Mouse (Mus musculus) WW6 (cell line): ENCODE results near the gene Wfdc5.
"Not testable (repeated sequence)": the region's sequence is repeated elsewhere in the genome, so short reads cannot be mapped to it uniquely, and the experiment has no call there.

Experiments
- DNase-seq: peaks from one replicate; pipeline ENCODE4 v3.0.0-alpha.2; 2013; ENCODE audit warnings: low read depth, low spot score

Gene Wfdc5

DNA sequence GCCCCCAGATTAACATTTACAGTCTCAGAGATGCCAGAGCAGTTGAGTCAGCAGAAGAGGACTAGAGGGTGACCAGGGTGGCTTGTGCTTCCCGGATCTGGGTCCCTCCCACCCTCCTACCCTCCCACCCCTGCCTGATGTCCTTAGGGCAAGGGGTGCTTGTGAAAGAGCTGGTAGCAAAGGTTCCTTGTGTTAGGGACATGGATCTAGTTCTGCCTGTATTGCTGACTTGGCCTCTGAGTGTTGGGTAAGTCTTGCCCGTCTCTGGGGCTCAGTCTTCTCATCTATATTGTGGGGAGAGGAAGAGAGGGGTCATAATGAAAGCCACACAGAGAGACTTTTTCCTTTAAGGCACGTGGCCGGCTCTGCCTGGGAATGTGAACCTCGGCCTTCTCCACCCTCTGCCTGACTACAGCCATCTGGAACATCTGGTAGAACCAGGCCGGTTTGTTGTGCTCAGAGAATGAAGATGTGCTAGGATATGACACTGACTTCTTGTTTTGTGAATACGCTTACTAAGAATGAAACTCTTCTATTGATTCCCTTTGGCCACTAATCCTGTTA, at the start of gene Wfdc5:
Gene Wfdc5 (minus strand): TSS at position 51 of the 564 bp plus-strand sequence.
- no peak for DNase-seq

DNA sequence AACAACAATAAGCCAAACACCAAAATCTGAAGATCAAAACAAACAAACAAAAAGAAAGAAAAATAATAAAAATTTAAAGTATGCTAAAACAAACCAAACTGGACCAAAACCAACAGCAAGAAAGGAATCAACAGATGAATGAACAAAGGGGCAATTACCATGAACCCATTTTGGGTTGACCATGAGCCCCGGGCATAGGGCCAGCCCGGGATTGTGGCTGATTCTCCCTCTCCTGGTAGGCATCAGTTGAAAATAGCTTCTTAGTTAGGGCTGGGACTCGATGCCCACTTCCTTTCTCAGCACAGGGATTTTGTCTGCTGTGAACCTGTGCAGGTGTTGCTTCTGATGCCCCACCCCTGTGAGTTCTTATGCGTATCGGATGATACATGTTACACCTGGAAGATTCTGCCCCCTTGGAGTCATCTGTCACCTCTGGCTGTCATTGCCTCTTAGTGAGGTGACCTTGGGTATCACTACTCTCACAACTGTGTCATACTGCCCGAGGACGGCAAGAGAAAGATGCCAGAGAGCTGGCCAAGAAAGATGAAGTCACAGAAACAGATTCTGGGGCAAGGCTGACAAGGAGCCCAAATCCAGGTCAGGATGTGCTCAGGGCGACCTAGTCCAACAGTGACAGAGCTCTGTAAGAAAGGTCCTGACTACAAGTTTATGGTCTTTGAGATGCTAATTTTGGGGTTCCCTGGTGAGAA, 46.0 kb upstream of the Wfdc5 start:
- DNase-seq = no peak

DNA sequence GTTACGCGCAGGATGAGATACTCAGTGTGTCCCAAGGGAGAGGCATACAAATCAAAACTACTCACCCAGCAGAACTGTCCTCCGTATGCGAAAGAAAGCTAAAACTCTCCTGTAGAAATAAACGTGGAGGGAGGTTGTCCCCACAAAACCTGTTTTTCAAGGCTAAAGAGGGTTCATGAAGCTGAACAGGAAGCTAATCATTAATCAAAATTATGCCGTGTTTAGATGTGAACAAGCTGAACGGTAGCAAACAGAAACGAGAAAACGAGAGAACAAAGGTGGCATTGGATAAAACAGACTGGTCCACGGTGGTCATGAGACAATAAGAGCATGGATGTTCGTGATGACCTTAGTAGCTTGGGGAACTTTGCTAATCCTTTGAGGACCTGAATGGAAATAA, 39.0 kb upstream of the Wfdc5 start, which contains the start of gene Wfdc15b:
Gene Wfdc15b (minus strand): TSS at position 139 of the 400 bp plus-strand sequence.
- no peak for DNase-seq

DNA sequence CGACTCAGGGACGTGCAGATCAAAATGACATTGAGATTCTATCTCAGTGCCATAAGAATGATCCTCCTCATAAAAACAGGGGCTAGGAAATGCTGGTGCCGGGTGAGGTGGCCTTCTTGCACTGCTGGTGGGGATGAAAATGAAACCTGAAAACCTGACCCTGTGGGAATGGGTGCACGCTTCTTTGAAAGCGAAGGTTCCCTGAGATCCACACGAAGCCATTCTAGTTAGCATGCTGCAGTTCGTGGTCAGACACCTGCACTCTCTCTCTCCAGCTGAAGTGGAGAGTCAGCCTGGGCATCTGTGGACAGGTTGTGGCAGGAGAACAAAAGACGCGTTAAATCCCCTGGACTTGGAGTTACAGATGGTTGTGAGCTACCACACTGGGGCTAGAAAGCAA, 36.8 kb upstream of the Wfdc5 start:
- DNase-seq = no peak

DNA sequence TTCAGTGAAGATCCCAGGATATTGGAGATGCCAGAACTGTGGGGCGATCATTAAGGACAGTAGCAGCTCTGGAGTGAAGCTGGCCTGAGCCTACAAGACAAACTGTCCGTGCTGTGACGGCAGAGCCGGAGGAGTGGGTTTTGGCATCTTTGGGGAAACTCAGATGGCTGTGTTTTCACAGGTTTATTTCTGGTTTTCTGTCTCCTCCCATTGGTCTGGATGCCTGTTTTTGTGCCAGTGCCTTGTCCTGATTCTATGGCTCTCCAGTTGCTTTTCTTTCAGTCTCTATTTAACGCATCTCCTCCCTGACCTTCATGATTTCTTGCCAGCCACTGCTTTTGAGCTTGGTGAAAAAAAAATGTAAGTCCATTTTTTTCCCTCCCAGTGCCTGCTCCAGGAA, 30.2 kb upstream of the Wfdc5 start:
- no peak for DNase-seq

DNA sequence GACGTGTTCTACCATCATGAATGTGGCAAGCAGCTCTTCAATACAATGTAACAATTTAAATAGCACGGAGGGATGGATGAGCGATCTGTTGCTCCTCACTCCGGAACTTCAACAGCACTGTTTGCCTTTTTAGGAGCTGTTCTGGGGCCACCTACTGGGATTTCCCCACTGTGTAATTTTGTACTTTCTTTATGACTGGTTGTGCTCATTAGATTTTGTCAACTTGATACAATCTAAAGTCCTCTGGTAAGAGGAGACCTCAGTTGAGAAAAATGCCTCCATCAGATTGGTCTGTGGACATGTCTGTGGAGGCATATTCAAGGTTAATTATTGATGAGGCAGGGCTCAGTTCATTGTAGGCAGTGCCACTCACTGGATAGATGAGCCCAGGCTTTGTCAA, 28.4 kb upstream of the Wfdc5 start:
- DNase-seq = no peak

DNA sequence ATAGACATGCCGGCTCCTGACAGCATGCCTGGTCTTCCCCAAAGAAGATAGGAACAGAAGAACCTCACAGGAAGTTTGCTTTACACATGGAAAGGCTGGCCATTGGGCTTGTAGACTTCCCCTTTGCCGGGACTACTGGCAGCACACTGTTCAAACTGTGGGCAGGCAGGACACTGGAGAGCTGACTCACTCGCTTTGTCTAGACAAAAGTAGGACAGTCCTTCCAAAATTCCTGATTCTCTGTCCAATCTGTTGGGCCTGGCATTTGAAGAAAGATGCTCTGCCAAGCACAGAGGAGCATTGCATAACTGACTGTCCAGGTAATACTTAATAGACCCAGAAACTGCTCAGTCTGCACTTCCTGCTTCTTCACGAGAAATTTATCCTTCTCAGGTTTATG, 24.1 kb upstream of the Wfdc5 start:
- no peak for DNase-seq

DNA sequence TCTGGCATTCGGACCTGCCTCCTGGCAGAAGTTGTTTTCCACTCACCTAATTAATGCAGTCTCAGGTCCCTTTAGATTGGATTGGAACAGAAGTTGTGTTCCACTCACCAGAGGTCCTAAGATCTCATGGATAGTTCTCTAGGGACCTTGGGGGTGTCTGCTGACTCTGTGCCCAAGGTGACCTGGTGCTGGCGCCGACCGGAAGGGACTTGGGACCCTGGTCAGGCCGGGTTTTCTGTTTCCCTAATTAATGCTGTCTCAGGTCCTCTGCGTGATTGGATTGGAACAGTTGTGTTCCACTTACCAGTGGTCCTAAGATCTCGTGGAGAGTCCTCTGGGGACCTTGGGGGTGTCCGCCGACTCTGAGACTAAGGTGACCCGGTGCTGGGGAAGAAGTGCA, 23.5 kb upstream of the Wfdc5 start:
- not testable (repeated sequence) for DNase-seq

DNA sequence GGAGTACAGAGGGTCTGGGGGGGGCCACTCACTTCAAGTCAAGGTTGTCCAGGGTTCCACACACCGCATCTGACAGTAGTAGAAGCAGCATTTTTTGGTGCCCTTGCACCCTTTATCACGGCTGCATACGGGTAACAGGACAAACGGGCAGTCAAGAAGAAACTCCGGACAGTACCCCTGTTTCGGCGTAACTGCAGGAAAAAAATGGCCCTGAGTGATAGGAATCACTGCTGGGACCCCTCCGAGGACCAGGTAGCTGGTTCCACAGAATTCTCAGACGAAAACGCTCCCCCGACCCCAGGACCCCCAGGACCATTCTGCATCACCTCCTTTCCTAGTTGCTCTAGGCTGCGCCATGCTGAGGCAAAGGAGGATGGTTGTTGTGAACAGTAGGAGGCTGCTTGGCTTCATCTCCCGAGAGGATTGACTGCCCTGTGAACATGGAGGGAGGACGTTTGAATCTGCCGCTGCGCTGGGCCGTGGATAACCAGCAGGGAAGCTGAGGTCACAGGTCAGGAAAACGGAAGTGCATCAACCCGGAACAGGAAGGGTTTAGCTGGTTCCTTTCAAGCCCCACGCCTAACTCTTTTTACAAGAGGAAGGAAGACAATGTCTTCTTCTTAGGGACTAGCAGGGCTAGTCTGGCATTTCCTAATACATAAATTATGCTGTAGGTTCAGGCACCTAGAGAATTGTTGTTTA, 17.2 kb upstream of the Wfdc5 start, which contains the start of gene Wfdc15a:
Gene Wfdc15a (minus strand): TSS at position 505 of the 702 bp plus-strand sequence.
- no peak for DNase-seq

DNA sequence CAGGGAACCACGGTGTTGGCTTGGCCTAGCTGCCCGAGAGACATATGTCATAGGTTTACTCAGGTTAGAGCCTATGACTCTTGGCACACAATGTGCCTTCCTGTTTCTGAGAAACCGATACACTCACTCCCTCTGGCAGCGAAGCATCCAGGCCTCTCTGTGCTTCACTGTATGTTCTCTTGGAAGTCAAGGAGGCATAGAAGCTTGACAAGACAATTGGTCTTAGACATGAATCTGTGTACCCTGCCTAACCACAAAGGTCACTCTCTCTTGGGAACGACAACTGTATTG, 14.1 kb upstream of the Wfdc5 start:
- DNase-seq = no peak

DNA sequence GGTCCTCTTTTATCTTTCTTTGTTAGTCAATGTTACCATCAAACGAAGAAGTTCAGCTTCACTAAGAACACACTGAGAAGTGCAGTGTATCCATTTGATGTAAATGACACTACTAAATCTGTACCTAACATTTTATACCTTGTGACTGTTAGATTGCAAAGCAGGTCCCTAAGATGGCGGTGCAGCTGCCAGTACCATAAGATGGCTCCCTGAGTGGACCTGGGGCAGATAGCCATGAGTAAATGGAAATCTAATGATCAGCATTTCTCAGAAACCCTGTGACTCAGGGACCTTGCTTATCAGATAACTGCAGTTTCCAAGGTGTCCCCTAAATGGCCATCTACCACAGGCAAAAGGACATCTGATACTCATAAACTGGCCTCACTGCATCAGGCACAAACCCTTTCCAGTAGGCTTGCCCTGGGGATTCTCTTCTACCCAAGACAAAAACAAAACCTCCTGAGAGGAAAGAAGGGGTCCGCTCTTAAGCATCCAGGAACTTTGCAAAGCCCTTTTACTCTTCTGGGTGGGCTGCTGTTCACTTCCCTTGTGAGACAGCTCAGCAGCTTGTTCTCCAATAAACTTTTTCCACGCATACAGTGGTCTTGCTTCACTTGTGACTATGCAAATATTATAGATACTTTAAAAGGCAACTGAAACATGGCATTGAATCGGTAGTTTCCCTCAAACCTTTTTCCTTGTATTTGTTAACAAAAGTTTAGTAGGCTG, 13.6 kb upstream of the Wfdc5 start:
- no peak for DNase-seq

DNA sequence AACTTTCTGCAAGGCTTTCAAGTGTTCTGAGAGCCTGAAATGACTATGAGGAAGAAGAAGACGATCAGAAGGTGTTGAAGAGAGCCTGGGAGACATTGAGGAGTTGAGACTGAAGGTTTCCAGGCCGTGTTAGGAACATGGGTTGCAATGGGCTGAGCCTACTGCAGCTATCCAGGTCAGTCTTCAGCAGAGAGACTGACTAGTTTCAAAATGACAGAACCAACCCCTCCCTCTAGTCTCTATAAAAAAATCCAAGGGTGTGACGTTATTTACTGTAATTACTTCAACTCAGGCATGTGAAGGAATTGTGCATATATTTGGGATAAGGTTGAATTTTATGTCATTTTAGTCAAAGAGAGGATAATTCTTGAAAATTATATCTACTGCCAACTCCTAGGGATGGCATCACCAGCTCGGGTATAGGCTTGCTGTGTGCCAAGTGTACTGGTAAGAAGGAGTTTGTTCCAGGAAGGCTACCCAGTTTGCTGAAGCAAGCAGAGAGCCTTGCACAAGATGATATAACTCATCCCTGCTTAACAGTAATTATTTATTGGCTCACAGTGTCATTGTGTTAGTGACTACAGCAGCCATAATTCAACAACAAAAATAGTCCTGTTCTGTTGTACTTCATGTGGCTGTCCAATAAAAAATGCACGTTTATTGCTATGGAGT, 12.6 kb upstream of the Wfdc5 start:
- DNase-seq = no peak

DNA sequence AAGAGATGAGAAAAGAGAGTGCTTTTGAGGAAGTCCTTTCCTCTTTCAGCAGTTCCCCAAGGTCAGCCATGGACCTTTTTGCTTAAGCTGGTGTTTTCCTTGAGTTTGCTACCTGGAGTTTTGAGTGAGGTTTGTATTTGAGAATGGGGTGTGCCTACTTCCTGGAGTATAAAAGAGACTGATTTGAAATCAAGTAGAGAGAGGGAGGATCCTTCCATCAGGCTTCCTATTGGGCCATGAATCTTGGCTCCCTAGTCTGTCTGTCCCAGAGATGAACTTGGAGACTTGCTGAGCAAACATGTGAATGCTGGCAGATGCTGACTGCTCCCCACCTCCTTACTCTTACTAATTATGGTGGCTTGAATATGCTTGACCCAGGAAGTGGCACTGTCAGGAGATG, 9.7 kb upstream of the Wfdc5 start:
- no peak for DNase-seq

DNA sequence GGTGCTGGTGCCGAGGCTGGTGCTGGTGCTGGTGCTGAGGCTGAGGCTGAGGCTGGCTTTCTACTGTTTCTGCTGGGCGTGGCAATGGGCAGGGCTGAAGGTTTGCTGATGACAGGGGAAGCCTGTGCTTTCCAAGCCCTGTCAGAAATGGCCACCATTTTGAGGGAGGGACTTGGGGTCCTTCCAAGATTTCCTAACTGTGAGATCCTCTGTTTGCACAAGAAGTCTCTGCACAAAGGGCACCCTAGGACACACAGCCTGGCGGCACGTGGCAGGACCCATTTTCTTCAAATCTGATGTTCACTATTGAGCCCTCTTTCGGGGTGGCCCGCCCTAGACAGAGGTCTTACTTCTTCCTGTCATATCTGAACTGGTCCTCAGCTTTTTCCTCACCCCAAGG, 8.0 kb upstream of the Wfdc5 start, which contains the start of gene Wfdc12:
Gene Wfdc12 (minus strand): TSS at position 33 of the 400 bp plus-strand sequence.
- no peak for DNase-seq

DNA sequence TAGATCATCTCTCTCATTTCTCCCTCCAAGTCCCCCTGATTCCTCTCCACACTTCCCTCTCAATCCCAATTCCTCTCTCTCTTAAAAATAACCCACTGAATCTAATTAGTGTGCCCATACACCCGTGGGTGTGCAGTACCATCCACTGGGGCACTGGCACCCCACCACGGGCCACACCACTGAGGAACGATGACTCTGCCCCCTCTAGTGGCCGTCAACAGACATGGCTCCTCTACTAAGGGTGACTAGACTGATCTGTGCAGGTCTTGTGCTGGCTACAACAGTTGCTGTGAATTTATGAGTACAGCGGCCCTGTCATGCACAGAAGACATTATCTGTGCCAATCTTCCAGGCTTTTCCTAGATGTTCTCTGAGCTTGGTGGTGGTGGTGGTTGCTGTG, 6.2 kb upstream of the Wfdc5 start:
- no peak for DNase-seq

DNA sequence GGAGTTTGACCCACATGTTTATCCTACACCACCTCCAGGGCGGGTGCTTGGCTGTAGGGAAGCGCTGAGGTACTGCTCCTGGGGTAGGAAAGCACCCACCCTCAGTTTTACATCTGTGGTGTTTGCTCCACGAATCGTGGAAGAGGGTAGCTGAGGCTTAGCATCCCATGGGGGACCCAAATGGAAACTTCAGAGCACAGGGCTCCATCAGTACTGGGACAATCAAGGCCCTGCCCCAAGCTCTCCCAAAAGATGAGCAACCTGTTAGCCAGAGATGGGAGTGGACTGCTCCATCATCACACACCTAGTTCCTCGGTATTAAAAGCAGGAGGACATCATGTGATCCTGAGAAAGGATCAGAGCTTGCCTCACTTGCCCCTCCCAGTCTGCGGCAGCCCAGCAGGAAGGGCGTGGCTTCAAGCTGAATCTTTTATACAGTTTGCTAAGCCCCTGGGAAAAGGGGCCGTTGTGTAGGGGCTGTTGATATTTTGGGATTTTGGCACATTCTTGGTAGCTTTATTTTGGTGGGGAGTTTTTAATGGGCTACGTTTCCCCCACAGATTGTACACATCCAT, 1.7 kb upstream of the Wfdc5 start:
- DNase-seq = no peak

DNA sequence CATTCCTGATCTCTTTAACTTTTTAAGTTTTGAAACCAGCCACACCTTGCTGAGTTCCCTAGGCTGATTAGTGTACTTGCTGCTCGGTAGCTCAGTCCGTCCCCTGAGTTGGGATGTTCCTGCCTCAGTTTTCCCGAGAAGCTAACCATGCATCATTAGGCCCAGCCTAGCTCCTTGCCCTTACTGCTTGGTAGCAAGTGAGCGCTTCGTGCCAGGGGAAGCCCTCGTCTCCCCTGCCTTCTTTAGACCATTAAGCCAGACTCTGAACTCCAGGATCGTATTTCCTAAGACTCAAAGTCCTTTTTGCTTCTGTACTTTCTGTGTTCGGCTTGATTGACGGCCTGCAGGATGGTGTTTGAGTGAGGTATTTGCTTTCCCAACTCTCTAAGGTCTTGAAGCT, 798 bp upstream of the Wfdc5 start:
- DNase-seq = no peak

DNA sequence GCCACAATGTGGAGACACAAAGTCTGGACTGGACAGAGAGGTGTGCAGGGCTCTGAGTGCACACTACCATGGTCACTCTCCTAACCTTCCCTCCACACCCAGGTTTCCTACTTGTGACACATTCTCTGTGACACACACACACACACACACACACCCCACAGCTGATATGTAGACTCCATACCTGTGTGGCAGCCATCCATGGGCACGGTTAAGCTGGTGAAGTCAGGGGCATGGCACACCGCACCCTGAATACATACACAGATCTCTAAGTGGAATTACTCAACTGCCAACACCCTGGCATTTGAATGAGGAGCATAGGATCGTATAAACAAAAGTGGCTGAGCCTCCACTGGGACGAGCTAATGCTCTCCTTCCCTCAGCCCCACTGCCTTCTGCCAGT, 1.8 kb downstream of the Wfdc5 start:
- no peak for DNase-seq

DNA sequence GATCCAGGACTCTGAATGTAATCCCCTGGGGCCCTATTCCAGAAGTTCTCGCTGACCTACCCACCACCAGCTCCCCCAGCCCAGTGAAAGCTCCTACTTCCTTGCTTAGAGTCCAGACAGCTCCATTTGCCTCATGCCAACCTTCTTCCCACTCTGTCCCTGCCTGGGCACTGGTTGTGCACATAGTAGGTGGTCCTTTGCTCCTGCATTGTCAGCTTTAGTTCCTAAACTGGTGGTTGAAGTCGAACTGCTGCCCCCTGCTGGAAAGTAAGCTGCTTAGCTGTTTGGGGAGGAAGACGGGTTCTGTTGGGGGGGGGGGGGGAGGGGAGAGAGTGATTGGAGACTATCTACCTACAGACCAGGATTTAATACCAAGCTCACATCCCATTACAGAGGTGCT, 2.4 kb downstream of the Wfdc5 start:
- DNase-seq = no peak

DNA sequence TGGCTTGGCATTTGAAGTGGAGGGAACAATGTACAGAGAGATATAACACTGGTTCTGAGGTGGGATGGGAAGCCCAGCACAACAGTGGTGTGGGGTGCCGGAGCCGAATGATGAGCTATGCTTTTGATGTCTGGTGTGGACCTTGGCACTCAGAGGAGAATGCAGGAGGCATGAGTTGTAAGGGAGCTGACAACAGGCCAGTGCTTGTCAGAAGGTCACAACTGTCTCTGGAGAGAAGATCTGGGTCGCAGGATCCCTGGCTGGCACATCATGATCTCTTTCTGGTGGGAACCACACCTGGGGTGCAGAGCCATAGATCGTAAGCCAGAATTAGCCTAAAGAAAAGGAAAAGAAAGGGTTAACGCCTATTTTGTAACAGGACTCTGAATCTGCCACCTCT, 4.7 kb downstream of the Wfdc5 start:
- DNase-seq = no peak

DNA sequence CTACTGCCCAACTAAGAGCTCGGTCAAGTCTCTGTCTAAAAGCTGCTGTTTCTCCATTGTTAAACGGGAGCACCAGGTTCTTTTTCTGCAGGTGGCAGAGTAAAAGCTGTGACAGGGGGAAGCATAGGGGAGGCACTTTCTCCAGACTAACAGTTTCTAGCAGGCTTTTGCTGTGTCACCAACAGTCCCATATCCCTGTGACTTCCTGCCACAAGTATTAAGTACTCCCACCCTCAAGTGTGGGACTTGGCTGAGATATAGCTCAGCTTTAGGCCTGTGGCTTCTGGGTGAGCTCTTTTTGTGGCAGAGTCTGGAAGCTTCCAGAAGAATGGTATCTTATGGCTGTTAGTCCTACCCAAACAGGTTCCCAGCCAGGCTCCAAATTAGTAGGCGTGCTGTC, 6.7 kb downstream of the Wfdc5 start:
- no peak for DNase-seq
